Mouse (Mus musculus) frontal cortex, adult 2 months (tissue): Measurements from ENCODE around the gene 1110008L16Rik. TPM values are rescaled to one million over a fixed set of nuclear protein-coding genes. Genes with fewer than 3 reads are reported as not detected.
A peak's percentile ranks its signal among the peaks of the same experiment; 100 is the strongest.
"Not testable (repeated sequence)": the region's sequence is repeated elsewhere in the genome, so short reads cannot be mapped to it uniquely, and the experiment has no call there.

Experiments used
- DNase-seq, 2 experiments: peaks; one replicate each; pipeline ENCODE4 v3.0.0; 2022; ENCODE audit warnings: low spot score in 1 of 2; ENCODE audit errors: extremely low spot score in 1 of 2
- polyA plus RNA-seq: library from polyadenylated mRNA; depleted of rRNA; stranded (reverse); fragments of >200 nt; gene quantifications from 2 replicates; pipeline ENCODE4 v1.2.3, GENCODE M21; 2012

1110008L16Rik gene
- polyA plus RNA-seq, 1 experiment = 6.5 TPM

DNA sequence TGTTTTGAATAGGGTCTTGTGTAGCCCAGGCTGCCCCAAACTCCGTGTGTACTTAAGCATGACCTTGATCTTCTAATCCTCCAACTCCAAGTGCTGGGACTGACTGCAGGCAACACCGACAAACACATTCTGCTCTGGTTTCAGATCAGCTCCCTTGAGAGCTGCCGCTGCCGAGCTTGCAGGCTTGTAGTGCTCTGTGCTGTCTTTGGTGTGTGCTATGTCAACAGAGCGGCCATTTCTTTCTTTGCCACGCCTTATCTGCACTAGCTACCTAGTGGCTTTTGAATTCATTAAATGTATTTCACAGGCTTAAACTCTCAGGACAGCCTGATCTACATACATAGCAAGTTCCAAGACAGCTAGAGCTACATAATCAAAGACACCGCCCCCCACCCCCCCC, 34.3 kb downstream of the 1110008L16Rik start:
- DNase-seq = no peak

DNA sequence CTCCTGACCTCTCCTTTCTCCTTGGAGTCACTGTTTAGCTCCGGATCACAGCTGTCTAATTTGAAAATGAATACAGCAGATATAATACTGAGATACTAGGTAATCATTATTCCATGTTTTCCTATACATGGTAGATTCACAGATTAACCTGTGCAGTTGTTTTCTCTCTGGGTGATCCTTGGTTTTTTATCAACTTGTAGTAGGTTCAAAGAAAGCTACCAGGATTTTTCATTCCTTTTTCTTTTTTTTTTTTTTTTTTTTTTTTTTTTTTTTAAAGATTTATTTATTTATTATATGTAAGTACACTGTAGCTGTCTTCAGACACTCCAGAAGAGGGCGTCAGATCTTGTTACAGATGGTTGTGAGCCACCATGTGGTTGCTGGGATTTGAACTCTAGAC, 39.1 kb downstream of the 1110008L16Rik start:
- DNase-seq = not testable (repeated sequence)

DNA sequence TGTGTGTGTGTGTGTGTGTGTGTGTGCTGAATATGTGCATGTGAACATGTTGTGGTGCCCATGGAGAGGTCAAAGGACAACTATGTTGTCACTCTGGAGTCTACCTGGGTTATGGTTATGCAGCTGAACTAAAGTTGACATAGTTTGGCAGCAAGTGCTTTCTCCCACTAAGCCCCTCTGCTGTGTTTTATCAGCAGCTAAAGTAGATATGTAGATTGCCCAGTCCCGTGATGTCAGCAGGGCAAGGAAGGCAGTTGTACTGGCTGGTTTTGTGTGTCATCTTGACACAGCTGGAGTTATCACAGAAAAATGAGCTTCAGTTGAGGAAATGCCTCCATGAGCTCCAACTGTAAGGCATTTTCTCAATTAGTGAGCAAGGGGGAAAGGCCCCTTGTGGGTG, 43.7 kb downstream of the 1110008L16Rik start:
- not testable (repeated sequence) for DNase-seq

DNA sequence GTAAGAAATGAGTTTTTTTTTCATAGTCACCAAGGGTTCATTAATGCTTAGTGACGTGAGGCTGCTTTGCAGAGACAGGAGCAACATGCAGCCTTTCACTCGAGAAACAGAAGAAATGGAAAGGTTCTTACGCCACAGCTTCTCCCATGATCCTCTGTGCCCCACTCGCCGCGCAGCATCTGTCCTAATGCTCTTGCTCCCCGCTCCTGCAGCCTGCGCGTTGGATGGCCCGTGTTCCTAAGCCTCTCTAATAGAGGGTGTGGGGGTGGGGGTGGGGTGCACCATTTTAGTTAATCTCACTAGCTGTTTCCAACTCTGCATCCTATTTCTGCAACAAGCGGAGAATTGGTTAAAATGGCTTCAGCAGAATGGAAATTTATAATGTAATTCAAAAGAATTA, 44.6 kb downstream of the 1110008L16Rik start:
- peak in 1 of 2 experiments; percentile 10 for DNase-seq

DNA sequence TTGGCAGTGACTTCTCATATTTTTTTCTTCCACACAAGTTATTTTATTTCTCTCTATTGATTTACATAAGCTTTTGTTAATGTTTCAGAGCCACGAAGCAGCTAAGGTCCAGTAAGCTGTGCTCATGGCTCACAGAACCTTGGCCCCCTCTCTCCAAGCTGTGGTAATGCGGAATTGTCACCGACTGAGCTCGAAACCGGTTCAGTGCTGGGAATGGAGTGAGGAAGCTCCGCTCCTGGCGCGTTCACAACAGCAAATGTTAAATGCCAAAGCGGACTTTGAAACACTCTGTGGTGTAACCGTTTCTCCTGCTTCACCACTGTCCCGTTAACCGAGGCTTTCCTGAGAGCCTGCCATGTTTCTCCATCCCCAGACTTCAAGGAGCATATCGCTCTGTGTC, 45.2 kb downstream of the 1110008L16Rik start:
- peak in 1 of 2 experiments; percentile 6 for DNase-seq

DNA sequence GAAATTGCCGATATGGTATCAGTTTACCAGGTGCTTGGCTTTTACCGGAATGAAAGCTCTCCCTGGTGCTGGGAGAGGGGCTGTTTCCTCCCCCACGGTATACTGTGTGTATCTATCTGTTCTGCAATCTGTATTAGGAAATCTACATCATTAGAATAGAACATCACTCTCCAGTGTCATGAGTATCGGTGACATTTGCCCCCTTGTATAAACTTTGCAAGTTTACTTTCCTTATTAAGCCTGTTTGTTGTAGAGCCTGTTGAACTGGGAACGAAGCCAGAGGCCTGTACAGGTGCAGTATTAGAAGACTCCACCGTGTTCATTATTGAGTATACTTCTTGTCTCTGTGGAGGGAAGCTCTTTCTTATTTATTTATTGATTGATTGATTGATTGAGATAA, 54.0 kb downstream of the 1110008L16Rik start:
- DNase-seq = no peak

DNA sequence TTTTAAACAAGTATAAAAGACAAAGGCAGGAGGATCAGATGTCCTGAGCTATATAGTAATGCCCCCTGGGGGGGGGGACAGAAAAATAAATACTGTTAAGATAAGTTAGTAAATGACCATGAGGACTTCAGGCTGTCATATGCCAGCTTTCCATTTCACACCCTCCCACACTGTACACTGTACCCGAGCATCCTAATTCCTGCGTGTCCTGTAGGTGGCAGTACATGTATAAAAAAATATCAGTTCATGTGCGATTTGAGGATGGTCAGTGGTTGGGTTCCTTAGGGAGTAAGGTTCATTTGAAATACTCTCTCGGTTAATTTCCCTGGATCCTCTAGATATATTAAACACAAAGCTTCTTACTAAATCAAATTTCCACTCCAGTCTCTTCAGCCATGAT, 55.5 kb downstream of the 1110008L16Rik start:
- peak in 1 of 2 experiments; percentile 62 for DNase-seq

DNA sequence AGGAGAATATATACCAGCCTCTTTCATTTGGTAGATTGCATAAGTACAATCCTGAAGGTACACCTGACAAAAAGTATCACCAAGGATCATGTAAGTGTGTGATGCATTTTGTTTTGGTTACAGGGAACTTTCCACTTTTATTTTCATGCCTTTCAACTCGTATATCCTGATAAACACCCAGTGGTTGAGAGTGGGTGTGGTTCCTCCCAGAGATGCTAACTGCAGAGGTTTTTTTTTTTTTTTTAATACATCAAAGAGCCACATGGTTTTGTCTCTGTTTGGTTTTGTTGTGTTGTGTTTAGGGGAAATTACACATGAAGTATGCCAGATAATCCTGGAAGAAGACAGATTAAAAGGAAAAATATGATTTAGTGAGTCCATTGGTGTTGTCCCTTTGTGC, 57.9 kb downstream of the 1110008L16Rik start:
- no peak for DNase-seq

DNA sequence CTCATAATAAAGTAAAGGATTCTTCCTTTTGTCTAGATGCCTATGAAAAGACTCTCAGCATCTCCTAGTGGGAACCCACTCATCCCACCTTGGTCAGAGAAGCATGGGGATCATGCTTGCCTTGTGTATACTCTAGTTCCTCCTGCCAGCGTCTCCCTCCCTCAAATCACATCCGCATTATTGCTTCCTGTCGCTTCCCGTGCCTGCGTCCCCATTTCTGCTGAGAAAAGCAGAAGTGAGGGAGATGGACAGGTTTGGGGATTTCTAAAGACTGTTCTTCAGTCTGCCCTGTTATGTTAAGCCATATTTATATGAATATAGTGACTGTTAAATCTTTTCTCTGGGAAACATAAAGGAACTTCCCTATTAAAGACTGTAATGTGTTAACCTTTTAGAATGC, 61.6 kb downstream of the 1110008L16Rik start:
- no peak for DNase-seq

DNA sequence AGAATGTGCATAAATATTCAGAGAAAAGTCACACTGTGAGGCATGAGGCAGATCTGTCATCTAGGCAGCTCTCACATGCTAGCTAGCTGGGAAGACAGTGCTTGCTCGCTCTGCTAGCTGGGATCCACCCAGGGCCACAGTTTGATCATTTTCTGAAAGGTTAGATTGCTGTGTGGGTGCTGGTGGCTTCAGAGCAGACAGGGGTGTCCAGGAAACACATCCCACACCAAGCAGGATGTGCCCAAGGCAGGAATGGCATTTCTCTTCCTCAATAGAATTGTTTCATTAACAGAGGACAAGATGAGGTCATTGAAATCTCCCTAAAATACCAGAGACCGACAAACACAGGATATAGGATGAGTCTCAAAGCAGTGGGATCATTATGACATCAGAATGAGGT, 65.7 kb downstream of the 1110008L16Rik start:
- DNase-seq = no peak

DNA sequence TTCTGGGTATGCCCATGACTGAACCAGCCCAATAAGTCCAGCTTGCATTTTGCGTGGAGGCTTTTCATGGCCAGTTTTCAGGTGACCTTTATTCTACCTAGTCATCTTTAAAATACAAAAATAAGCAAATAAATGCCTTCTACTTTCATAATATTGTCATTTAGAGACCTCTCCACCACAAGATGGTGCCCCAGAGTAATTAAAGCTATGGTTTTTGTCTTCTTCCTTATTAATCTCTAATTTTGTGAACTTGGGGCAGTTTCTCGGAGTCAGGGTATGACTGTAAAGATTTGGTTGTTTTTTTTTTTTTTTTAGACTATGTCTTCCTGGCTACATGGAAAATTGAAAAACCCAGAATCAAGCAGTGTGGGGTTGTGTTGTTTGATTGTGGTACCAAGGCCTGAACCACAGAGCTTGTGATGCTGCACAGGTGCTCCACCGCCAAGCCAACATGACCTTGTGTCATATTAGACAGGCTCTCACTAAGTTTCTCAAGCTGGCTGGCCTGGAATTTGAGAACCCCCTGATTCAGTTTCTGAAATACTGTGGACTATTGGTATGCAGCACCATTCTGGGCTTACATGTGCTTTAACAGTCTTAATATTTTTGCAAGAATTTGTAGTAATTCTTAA, 73.2 kb downstream of the 1110008L16Rik start:
- DNase-seq = peak in 1 of 2 experiments; percentile 28

DNA sequence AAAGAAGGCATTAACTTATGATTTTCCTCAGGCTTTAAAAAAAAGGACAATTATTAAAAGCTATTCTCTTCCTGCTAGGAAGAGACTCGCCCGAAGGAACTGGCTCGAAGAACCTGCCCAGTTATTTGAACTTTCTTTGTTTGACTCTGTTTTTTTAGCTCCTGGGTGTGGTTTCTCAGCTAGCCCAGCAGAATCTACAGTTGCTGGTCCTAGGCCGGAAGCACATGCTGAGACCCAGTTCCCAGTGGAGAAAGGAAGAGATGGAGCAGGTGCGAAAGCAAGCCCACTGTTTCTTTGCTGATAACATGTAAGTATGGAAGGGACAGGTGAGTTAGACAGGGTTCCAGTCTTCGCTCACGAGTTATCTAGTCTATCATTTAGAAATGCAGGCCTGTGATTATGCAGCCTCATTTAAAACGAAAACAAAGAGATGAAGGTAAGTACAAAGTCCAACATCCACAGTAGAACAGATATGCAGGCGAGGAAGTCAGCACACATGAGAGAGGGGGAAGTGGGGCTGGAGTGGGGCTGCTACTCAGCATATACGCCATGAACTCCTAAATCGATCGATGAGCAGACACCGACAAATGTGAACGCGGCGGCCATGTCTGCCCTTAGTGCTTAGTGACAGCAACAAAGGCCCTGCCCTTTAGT, 77.7 kb downstream of the 1110008L16Rik start:
- no peak for DNase-seq

DNA sequence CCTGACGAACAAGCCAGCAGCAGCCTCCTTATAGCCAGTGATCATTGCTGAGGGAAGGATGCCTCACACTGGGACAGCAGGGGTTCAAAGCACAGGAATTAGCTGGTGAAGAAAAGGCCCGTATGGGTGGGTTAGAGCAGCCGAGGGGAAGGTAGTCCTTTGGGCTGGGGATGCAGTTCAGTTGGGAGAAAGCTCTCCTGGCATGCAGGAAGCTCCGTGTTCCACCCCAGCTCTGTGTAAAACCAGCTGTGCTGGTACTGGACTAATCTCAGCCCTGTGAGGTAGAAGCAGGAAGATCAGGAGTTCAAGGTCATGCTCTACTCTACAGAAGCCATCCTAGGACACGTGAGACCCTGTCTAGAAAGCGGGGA, 78.2 kb downstream of the 1110008L16Rik start:
- DNase-seq = no peak

DNA sequence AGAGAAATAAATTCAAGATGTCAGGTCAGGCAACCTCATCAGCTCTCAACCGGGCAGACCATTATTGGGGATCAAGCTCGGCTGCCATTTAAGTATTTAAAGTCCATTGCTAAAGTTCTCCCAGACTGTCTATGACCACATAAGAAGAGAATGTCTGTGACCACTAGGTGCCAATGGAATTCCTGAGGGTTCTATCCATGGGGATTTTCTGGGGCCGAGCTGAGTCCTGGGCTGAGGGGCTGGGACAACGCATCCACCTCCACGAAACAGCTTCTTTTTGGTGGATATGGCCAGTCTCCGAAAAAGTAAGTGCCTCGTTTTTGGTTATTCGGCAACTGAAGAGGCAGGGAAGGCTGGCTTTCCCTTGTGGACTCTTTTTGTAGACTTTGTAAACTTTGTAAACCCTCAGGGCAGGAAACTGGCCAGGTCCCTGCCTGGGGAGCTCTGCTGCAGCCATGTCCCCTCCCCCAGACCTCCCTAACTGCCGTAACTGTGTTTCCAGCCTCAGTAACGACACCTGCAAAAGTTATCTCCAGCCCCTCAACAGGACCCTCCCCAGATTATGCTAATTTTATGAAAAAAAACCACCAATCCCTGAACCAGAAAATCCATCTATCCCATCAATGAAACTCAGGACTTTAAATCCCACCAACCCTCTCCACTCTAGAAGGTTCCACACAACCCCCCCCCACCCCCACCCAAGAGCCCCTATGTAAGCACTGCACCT, 84.8 kb downstream of the 1110008L16Rik start, which contains the start of gene Psma6:
TSS of gene Psma6 (plus strand) at position 200 of the 727 bp plus-strand sequence.
- DNase-seq = no peak

DNA sequence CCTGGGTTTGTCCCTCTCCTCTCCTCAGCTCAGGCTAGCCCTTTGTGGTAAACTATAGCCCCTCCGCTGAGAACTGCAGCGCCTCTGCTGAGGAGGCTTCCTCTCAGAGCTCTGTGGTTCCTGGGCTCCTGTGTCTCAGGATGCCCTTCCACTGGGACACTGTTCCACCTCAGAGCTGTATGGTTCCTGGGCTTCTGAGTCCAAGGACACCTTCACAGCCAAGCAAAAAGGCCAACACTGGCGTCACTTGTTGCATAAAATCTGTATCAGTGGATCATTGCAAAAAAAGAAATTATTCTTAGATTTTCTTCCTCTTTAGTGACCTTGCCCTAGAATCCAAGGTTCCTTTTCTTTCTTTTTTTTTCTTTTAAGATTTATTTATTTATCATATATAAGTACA, 85.4 kb downstream of the 1110008L16Rik start:
- no peak for DNase-seq

DNA sequence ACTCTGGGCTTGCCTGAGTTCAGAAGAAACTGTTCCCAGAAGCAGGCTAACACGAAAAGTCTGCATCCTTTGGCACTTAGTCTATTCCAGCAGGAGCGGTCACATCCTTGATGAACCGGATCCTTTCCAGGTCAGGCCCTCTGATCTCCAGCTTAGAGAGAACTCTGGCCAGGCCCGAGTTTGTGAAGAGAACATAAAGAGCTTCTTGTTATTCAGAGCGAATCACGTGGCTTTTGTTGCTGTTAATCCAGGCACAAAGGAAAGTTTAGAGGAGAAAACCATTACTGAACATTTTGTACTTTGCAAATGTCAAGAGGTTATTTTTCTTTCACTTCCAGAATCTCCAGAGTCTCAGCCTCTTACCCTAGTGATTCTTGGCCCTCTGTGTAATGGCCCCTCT, 86.6 kb downstream of the 1110008L16Rik start:
- peak in 1 of 2 experiments; percentile 23 for DNase-seq

DNA sequence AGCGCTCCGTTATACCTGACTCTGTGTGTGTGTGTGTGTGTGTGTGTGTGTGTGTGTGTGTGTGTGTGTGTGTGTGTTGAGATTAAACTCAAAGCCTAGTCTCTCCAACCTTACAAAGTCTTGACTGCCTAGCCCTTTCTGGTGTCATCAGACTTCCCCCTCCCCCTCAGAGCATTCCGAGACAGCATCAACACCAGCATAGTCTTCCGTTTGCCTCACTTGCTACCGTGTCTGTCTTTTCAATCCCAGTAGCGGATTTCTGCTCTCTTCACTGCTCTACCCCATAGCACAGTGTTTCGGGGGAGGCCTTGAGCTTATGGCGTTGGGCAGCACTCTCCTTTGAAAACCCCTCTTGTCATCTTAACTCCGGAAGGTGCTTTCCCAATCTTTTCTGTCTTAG, 87.1 kb downstream of the 1110008L16Rik start:
- no peak for DNase-seq

DNA sequence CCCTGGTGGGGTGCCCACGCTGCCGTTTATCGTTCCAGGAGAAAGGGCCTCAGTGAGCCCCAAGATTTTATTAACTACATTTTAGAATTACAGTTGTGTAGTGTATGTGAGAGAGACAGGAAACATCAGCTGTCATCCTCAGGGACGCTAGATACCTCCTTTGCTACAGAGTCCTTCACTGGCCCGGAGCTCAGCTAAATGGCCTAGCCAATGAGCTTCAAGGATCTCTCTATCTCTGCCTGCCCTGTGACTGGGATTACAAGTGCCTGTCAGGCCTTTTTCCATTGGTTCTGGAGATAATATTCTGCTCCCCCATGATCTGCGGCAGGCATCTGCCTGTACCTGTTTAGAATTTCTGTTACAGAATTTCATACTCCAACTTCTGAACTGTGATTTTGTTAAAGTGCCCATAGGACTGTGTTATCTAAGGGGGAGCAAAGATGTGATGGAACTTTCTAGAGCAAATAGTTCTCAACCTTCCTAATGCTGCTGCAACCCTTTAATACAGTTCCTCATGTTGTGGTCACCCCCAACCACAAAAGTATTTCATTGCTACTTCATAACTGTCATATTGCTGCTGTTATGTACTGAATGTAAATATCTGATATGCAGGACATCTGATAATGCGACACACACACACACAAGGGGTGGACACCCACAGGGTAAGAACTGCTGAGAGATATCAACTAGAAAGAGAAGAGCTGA, 87.9 kb downstream of the 1110008L16Rik start:
- DNase-seq = no peak

DNA sequence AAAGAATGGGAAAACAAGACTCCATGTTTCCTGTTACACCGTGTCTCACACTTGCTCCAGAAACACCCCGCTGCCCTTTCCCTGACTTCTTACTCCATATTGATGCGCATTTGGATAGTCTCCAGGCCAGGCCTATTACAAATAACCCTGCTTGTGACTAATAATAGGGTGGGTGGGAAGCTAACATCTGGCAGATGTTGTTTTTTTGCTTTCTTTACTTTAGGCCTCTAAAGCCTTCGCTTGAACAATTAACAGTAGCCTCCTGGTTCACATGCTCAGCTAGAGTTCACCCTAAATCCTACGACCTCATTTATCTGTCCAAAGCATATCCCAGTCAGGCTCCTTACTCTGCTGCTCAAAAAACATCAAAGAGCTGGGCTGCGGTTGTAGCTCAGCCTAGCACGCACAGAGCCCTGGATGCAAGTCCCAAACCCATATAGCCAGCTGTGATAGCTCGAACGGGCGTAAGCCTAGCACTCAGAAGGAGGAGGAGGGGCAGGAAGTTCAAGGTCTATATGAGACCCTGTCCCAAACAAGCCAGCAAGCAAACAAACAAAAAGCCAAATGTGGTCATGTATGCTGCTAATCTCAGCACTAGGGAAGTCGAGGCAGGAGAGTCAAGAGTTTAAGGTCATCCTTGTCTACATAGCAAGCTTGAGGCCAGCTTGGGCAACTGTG, 88.5 kb downstream of the 1110008L16Rik start:
- no peak for DNase-seq

DNA sequence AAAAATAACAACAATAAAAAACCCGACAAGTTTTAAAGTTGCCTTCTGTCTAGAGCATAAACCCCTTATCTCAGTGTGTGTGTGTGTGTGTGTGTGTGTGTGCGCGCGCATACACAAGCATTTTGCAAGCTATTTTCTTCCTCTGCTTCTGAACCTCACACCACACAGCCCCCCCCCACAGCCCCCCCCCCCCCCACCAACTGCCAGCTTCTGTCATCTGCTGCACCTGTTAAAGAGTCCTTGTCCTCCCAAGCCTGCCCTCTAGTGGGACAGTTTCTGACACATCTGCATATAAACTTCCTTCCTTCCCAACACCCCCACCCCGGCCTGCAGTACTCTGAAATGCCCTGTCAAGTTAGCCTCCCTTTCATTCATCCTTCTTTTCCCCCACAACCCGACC, 89.1 kb downstream of the 1110008L16Rik start:
- DNase-seq = peak in 1 of 2 experiments; percentile 22
